Mouse (Mus musculus): ENCODE results near the gene Sod3.

The Sod3 gene

DNA sequence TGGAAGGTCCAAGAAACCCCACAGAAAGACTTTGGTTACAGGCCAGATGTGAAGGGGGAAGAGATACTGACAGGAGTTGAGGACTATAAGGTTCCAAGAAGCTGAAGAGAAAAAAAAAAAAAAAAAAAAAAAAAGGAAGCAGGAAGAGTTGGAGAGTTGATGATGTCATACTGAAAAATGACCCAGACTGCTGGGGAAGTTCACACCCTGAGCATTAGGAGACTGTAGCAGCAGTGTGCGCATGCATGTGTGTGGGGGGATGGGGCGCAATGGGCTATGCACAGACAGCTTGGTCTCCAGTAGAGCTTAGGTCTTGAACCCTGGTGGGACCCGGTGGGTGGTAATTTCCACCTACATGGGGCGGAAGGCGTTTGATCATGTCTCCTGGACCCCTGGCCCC is 20.2 kb downstream of the Sod3 start:
- DNase-seq, result no peak

DNA sequence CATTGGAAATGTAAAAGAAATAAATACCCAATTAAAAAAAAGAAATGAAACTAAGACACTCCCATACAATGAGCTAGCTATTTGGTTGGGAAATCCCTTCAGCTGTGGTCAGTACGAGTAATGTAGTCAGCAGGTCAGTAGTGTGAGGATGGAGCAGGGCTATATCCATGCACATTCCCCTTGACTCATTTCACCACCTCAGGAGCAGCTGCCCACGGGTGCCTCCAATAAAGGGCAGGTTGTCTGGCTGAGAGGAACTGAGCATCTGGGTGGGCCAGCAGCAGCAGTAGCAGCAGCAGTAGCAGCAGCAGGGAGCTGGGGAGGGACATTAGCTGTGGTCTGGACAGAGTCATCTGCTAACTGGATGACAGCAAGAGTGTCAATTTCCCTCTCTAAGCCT is 22.4 kb downstream of the Sod3 start:
- no peak for DNase-seq

DNA sequence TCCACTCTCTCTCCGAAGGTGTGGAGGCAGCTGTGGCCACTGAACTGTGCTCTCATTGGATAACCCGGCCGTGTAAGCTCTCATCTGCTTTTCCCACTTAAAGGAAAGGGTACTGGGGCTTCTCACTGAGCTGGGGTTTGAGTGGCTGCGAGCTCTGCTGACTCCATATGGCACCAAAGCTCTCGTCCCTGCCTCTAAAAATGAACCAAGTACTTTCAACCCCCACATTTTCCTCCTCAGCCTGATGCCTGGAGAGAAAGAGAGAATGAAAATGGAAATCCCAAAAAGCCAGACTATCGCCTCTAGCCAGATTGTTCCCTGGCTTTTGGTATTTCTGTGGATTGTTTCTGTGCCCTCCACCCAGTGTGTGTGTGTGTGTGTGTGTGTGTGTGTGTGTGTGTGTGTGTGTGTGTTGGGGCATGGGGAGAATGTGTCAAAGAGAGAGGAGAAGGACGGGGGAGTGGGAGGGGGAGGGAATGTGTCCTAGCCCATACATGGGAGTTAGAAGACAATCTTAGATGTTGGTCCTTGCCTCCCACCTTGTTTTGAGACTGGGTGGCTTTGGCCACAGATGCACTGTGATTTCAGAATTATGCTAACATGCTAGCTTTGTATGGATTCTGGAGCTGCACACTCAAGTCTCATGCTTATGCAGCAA is 24.6 kb downstream of the Sod3 start:
- DNase-seq, result no peak

DNA sequence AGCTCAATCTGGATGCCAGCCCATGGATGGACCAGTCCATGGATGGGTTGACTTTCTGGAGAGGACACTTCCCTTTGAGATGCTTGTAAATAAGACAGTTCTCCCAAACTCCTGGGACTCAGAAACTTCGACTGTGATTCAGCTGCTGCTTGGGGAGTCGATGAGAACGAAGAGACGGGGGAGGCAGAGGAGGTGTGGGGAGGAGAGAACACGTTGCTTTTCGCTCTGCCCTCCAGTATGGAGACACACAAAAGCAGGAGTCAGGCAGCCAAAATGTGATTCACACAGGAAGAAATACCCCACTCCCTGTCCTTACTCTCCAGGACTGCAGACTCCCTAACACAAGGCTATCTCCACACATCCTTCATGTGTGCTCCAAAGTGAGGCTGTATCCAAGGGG is 26.8 kb downstream of the Sod3 start:
- DNase-seq, result no peak

DNA sequence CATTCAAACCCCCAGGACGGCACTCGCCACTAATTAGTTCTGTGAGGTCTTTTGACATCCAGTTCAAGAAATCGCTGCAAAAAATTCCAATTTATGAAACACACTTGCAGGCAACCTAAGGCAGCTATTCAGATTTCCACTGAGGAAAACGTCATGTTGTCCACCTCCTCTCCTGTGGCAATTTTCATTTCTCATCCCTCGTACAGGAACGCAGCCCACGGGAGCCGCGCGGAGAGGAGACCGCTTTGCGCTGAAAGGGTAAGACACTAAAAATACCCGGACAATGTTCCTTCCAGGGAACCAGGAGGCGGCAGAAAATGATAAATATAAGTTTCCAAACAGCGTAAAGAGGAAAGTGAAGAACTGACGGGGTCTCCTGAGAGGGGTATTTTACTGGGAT is 27.9 kb downstream of the Sod3 start:
- DNase-seq, result no peak

DNA sequence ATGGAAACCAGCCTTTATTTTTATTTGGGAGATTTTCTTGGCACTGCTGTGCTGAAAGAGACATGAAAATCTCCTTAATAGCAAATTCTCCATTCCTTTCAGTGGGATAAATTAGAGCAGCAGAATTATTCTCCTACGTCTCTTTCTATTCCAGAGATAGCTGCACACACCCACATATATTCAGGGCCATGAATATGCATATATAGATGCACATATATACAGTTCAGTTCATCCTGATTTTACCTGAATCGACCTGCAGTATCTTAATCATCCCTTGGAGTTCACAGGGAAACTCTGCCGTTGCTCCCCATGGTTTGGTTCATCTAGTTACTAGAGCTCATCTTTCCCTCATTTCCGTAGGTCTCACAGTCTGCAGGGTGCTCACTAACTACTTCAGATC is 30.2 kb downstream of the Sod3 start:
- no peak for DNase-seq

DNA sequence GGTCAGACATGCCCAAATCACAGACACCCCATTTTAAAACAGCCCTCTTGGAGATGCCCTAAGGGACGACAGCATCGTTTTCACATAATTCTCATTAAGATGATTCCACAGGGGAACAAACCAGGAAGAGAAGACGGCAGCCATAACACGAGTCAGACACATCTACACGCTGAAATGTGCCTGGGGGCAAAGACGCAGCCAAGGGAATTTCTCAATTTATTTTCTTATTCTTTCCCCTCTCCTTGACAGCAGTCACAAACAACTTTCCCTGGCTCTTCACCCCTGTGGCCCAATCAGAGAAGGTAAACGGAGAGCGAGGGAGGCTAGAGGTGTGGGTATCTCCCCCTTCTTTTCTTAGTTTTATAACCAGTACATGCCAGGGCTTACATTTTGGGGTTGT is 40.8 kb downstream of the Sod3 start:
- DNase-seq, result no peak

DNA sequence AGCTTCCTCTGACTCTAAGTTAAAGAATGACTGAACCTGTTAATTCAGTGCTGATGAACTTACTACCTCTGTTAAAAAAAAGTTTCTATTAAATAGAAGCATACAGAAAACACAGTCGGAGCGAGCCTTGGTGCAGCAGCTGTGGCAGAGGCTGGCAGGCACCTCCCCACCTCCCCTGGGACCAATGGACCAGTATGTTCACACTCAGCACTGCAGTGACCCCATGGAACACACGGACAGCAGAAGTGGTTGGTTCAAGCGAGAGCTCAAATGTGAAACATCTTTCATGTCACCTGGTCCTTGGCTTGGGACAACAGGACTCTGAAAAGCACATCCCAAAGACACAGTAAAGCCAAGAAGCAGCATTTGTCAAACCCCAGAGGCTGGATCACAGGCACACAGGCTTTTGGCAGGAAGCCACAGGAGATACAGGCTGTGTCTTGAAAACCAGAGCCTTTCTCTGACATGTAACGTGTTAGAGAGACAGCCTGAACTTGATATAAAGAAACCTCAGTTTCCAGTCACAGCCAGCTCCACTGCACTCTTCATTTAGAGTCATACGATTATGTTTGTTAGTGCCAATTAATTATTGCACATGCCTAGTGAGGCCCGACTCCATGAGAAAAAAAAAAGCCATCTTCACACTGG is 45.2 kb downstream of the Sod3 start:
- DNase-seq, result no peak

DNA sequence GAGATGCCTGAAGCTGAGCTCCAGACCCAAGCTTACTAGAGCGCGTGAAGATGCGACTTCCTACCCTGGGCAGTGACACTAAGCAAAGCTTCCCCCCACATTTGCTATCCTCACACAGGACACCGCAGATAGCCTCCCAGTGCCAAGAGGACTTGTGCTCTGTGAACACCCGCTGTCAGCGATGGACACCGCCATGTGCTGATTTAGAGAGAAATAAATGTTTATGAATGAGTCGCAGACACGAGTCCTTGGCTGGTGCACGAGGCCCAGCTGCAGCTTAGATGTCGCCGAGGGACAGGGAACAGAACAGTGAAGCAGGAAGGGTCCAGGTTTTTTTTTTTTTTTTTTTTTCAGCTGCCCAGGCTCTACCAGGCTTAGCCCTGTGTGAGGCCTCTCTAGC is 46.6 kb downstream of the Sod3 start:
- no peak for DNase-seq

DNA sequence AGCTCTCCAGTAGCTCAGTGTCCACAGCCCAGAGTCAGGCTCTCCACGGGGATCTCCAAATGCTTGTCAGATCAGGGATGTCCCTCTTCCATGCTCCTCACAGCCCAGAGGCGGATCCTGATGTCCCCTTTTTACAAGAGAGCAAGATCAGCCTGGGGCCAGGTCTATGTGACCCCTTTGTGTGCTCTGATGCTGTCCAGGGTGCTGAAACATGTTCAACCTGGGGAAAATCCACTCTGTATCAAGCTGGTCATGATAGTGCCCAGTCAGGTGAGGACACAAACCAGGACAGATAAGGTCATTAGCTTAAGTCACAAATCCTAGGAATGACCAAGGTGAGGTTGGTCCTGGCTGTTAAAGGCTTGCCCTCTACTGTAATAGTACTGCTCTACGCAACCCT is 48.0 kb downstream of the Sod3 start:
- peak; percentile 25 for DNase-seq

DNA sequence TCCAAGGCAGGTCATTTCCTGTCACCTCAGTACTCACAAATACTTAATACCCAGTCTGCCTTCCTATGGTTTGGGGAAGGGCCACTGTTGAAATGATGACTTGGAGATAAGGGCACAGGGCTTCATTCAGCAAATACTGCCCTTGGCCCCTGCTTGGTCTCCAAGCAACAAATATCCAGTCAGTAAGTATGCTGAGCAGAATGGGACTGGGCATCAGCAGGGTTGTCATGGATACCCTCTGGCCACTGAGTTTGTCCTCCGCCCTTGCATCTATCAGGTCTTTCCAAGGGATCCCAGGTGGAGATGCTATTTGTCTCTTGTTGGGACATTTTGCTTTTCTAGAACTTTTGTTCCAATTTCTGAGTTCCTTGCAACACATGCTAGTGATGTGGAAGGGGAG is 51.6 kb downstream of the Sod3 start:
- no peak for DNase-seq

DNA sequence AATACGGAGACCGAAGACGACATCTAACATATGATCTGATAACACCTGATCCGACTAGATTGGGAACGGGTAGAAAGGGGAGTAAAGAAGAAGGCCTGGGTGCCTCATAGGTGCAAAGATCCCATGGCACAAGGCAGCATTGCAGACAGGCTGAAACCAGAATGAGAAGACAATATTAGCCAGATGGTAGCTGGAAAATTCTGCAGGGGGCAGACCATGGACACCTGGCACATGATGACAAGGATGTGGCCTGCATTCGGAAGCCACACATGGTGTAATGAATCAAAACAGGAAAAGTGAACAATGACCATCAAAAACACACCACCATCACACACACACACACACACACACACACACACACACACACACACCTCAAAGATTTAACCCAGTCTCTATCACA is 52.3 kb downstream of the Sod3 start:
- DNase-seq, result no peak

DNA sequence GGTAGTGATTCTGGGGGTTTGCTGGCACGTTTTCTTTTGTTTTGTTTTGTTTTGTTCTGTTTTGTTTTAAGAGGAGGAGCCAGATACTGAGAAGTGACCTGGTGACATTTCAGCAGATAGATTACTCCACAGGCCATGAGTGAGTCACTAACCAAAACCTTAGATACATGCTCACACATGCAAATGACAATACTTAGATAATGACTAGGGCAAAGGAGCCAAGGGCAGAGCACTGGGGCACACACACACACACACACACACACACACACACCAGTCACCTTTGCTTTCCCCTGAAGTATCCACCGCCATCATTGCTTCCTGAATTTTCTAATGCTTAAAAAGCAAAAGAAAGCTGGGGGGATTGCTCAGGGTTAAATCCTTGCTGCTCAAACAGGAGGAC is 52.9 kb downstream of the Sod3 start:
- no peak for DNase-seq
